ENCODE assay signal across 8 mouse cellular contexts in the genomic region with DNA sequence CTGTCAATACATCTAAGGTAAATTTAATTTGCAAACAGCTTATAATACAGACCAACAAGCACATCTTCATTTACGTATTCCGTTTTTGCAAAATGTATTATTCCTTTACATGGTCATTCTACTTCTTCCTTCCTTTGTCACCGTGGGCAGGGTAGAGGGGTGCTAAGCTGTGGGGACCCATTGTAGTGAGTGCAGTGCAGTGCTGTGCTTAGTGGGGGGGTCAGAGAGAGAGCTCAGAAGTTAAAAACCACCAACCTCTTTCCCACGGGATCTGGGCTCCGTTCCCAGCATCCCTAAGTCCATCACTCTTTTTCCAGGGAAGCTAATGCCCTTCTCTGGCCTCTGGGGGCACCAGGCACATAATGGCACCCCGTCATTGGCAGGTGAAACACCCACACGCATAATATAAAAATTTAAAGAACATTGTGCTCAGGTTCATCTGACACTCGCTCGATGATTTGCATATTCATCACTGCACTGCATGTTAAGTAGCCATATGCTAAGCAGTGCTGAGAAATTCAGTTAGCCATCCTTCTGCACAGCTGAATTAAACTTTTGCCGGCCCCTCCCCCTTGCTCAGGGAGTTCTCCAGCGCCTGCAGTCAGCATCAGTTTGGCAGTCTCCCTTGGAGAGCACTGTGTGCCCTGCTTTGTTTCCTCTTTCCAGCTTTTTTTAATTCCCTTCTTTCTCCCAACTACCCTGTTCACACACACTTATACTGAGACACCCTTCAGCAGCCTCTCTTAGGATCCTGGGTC. TPM values are rescaled to one million over a fixed set of nuclear protein-coding genes. Genes with fewer than 3 reads are reported as not detected.
A peak's percentile ranks its signal among the peaks of the same experiment; 100 is the strongest.
DNase-seq lines count a peak whose midpoint lies in the region; ATAC-seq lines count a peak whose summit lies in the region.

No protein-coding gene starts in this region.

- peak; percentile 27; the same call in 1 of the 2 replicates for ATAC-seq in kidney, embryonic 16.5 days (ENCODE audit: low FRiP score, low TSS enrichment)
- peak; percentile 95 for ATAC-seq in forebrain, embryonic 13.5 days
- ATAC-seq in activated CD4-positive, CD25-positive, alpha-beta regulatory T cell, adult 4 months, result no peak

- H3K9ac ChIP-seq in kidney, embryonic 16.5 days (replicated peaks; ENCODE audit: low read length), result no peak overlapping the region
- H3K9ac ChIP-seq in forebrain, embryonic 13.5 days, result no peak overlapping the region

- DNase-seq in kidney, adult 18-20 months, result no peak
- DNase-seq in left cerebral cortex, adult 8-10 months (ENCODE audit: low spot score in 2 of 2), result peak; percentile 56 to 76
- DNase-seq in right cerebral cortex, adult 18-20 months, result peak; percentile 90
- DNase-seq in lung, postnatal 10 days, result no peak
- no peak for DNase-seq in adrenal gland, adult 8-10 months

- H3K9me3 ChIP-seq in kidney, embryonic 16.5 days (ENCODE audit: low read length), result no peaks in the 10 kb centered on the region
- H3K9me3 ChIP-seq in forebrain, embryonic 13.5 days (replicated peaks), result no peaks in the 10 kb centered on the region

- H3K4me1 ChIP-seq in kidney, embryonic 16.5 days (ENCODE audit: insufficient read depth, low read length), result peaks cover 2% of the 10 kb centered on the region; the same call in 1 of the 2 replicates
- H3K4me1 ChIP-seq in forebrain, embryonic 13.5 days, result peaks cover 44% of the 10 kb centered on the region

- 31% methylated on average over 11 of the region's 11 CpGs for WGBS in kidney, embryonic 16.5 days
- 14% methylated on average over 11 of the region's 11 CpGs for WGBS in forebrain, embryonic 13.5 days

- no peaks in the 10 kb centered on the region for H3K27me3 ChIP-seq in kidney, embryonic 16.5 days (ENCODE audit: insufficient read depth, low read length)
- no peaks in the 10 kb centered on the region for H3K27me3 ChIP-seq in forebrain, embryonic 13.5 days

- no peaks in the 10 kb centered on the region for H3K36me3 ChIP-seq in kidney, embryonic 16.5 days (ENCODE audit: insufficient read depth, low read length)
- no peaks in the 10 kb centered on the region for H3K36me3 ChIP-seq in forebrain, embryonic 13.5 days (ENCODE audit: poor library complexity, severe bottlenecking)

- H3K4me3 ChIP-seq in kidney, embryonic 16.5 days (ENCODE audit: low read length), result no peak overlapping the region
- peak overlapping the region; percentile 8; the same call in 1 of the 2 replicates for H3K4me3 ChIP-seq in forebrain, embryonic 13.5 days

- no peak overlapping the region for H3K27ac ChIP-seq in kidney, embryonic 16.5 days (ENCODE audit: low read length)
- H3K27ac ChIP-seq in forebrain, embryonic 13.5 days, result peak overlapping the region; percentile 89

- H3K4me2 ChIP-seq in kidney, embryonic 16.5 days (replicated peaks; ENCODE audit: low read depth, low read length), result 0 out of 2 replicates have a peak overlapping the region, but pooled peaks have one; percentile 3
- H3K4me2 ChIP-seq in forebrain, embryonic 13.5 days, result peak overlapping the region; percentile 49

RNA-seq across cellular contexts. Expression of a gene that starts 48.2 kb away (rescaled TPM):
- not detected in 2 replicates for polyA plus RNA-seq in kidney, embryonic 16.5 days (2015; fragmentation: Nextera tagmentation; extraction: Ambion mirVana)
- polyA plus RNA-seq in forebrain, embryonic 13.5 days (2015; fragmentation: Nextera tagmentation; extraction: Ambion mirVana), result not detected in 2 replicates
- not detected for total RNA-seq in left cerebral cortex, adult 8-10 months (2022)
- not detected for polyA plus RNA-seq in activated CD4-positive, CD25-positive, alpha-beta regulatory T cell, adult 4 months (2017; shearing (Covaris generic))
- not detected for total RNA-seq in adrenal gland, adult 8-10 months (2022)

Comparison
In these comparisons a context has a peak if more than half of its experiments do, and no peak if none do; other contexts are left out.
1. DNase-seq: peak in left cerebral cortex, adult 8-10 months (2 of 2) and right cerebral cortex, adult 18-20 months (single experiment); none in kidney, adult 18-20 months (single experiment), lung, postnatal 10 days (single experiment) and adrenal gland, adult 8-10 months (single experiment).